Mouse (Mus musculus) layer of hippocampus, adult 2 months (tissue): ENCODE data around the gene Mcm3. TPM values are rescaled to one million over a fixed set of nuclear protein-coding genes. Genes with fewer than 3 reads are reported as not detected.
A peak's percentile ranks its signal among the peaks of the same experiment; 100 is the strongest.
"Not testable (repeated sequence)": the region's sequence is repeated elsewhere in the genome, so short reads cannot be mapped to it uniquely, and the experiment has no call there.

Experiments used
- DNase-seq, 2 experiments: peaks; one replicate each; pipeline ENCODE4 v3.0.0; 2022; ENCODE audit warnings: low spot score in 2 of 2
- H3K27ac ChIP-seq: fragments of 200-600 bp; 2 replicates; pipeline ENCODE4 v1.8.1; 2022
- H3K4me3 ChIP-seq: fragments of 200-600 bp; 2 replicates; pipeline ENCODE4 v1.8.1; 2022; ENCODE audit warnings: mild to moderate bottlenecking
- CTCF ChIP-seq: fragments of 200-600 bp; conservative IDR thresholded peaks from 2 replicates; pipeline ENCODE4 v1.8.1; 2022; ENCODE audit warnings: antibody characterized with exemption, mild to moderate bottlenecking, moderate library complexity
- total RNA-seq, 2 experiments: library from RNA; stranded (reverse); gene quantifications; 2 replicates each; pipeline ENCODE4 v1.2.3; 2021

The Mcm3 gene
- total RNA-seq, 2 experiments from 2014 or later, result 4.0 to 5.0 TPM

- Histone ChIP-seq H3K4me3 (no peak overlapping the region), H3K27ac (no peak overlapping the region)
- TF ChIP-seq CTCF, result no peak
- no peak for DNase-seq
Measured at GRCm38 (mm10) chr1:20791414-20791813, 28.7 kb downstream of the Mcm3 start.

- not testable (repeated sequence) for DNase-seq, H3K4me3 ChIP-seq, H3K27ac ChIP-seq
Measured at GRCm38 (mm10) chr1:20790517-20790916, 29.6 kb downstream of the Mcm3 start, which contains the start of gene Il17f. Gene Il17f, minus strand, starts transcription at chr1:20790617.

- DNase-seq, result no peak
- Histone ChIP-seq H3K4me3 (no peak overlapping the region), H3K27ac (no peak overlapping the region)
- TF ChIP-seq CTCF, result no peak
Measured at GRCm38 (mm10) chr1:20788419-20788818, 31.7 kb downstream of the Mcm3 start.

- H3K27ac ChIP-seq, result no peak overlapping the region
- H3K4me3 ChIP-seq, result no peak overlapping the region
- no peak for DNase-seq
- TF ChIP-seq CTCF, result no peak
Measured at GRCm38 (mm10) chr1:20787046-20787445, 33.1 kb downstream of the Mcm3 start.

- TF ChIP-seq CTCF, result no peak
- Histone ChIP-seq H3K27ac (no peak overlapping the region), H3K4me3 (no peak overlapping the region)
- no peak for DNase-seq
Measured at GRCm38 (mm10) chr1:20778366-20778765, 41.7 kb downstream of the Mcm3 start.

GRCm38 (mm10) chr1:20774026-20774730 lies 45.9 kb downstream of the Mcm3 start:
- DNase-seq, H3K27ac ChIP-seq, H3K4me3 ChIP-seq: not testable (repeated sequence)

- TF ChIP-seq CTCF, result no peak
- DNase-seq, result no peak
- no peak overlapping the region for H3K4me3 ChIP-seq
- no peak overlapping the region for H3K27ac ChIP-seq
Measured at GRCm38 (mm10) chr1:20766526-20766925, 53.6 kb downstream of the Mcm3 start.

- no peak overlapping the region for H3K4me3 ChIP-seq
- TF ChIP-seq CTCF, result no peak
- no peak for DNase-seq
Measured at GRCm38 (mm10) chr1:20761411-20761810, 58.7 kb downstream of the Mcm3 start.

GRCm38 (mm10) chr1:20760331-20760730 lies 59.8 kb downstream of the Mcm3 start:
- TF ChIP-seq CTCF, result no peak

More at GRCm38 (mm10) chr1:20761411-20761810, 58.7 kb downstream of the Mcm3 start:
- no peak overlapping the region for H3K27ac ChIP-seq

GRCm38 (mm10) chr1:20759799-20760198 lies 60.3 kb downstream of the Mcm3 start:
- peak; percentile 29 to 33 for DNase-seq
- H3K27ac ChIP-seq, result no peak overlapping the region
- no peak for TF ChIP-seq CTCF
- H3K4me3 ChIP-seq, result no peak overlapping the region

More at GRCm38 (mm10) chr1:20760331-20760730, 59.8 kb downstream of the Mcm3 start:
- Histone ChIP-seq H3K27ac (no peak overlapping the region), H3K4me3 (no peak overlapping the region)
- DNase-seq, result no peak

- no peak overlapping the region for H3K27ac ChIP-seq
- no peak for DNase-seq
- no peak overlapping the region for H3K4me3 ChIP-seq
- no peak for TF ChIP-seq CTCF
Measured at GRCm38 (mm10) chr1:20757586-20757985, 62.5 kb downstream of the Mcm3 start.

- TF ChIP-seq CTCF, result no peak
- DNase-seq, result no peak
- Histone ChIP-seq H3K4me3 (no peak overlapping the region), H3K27ac (no peak overlapping the region)
Measured at GRCm38 (mm10) chr1:20754439-20754838, 65.7 kb downstream of the Mcm3 start.

Other genes with a start within 250 kb of the Mcm3 start
- gene Pkhd1, start 202.2 kb downstream of the Mcm3 start, total RNA-seq, result under 1 TPM in 1 of 2 experiments, not detected in 1; 0.22 TPM
- not detected for gene Il17a, start 89.4 kb downstream of the Mcm3 start, total RNA-seq
- under 1 TPM; 0.39 to 0.46 TPM for gene Il17f, start 29.7 kb downstream of the Mcm3 start, total RNA-seq
- 100 to 1,000 TPM; 143 to 157 TPM for gene Paqr8, start 70.3 kb upstream of the Mcm3 start, total RNA-seq
- 1 to 10 TPM; 2.0 to 2.1 TPM for gene Efhc1, start 131.3 kb upstream of the Mcm3 start, total RNA-seq